Mouse (Mus musculus) heart, embryonic 10.5 days (tissue): ENCODE measurements at regions not wholly inside any gene's neighbourhood (a gene's known extent, or its start where the extent isn't known, plus 50 kb on each side); places are given as distances from the start of the nearest gene placed in this dataset.

ENCODE experiments used
- DNase-seq: peaks from one replicate; pipeline ENCODE4 v3.0.0-alpha.2; 2017; ENCODE audit warnings: low spot score
- H3K27ac ChIP-seq: fragments of 300-500 bp; sonication (generic); 2 replicates; pipeline ENCODE4 v1.5.1; 2016; ENCODE audit warnings: mild to moderate bottlenecking
- H3K27me3 ChIP-seq: fragments of 300-500 bp; sonication (generic); 2 replicates; pipeline ENCODE4 v1.6.1; 2016; ENCODE audit warnings: mild to moderate bottlenecking; ENCODE audit not compliant: poor library complexity, insufficient read depth, severe bottlenecking
- H3K36me3 ChIP-seq: fragments of 300-500 bp; sonication (generic); 2 replicates; pipeline ENCODE4 v1.6.1; 2016; ENCODE audit warnings: mild to moderate bottlenecking, moderate library complexity
- H3K4me1 ChIP-seq: fragments of 300-500 bp; sonication (generic); 2 replicates; pipeline ENCODE4 v1.6.1; 2016; ENCODE audit warnings: mild to moderate bottlenecking
- H3K4me3 ChIP-seq: fragments of 300-500 bp; sonication (generic); 2 replicates; pipeline ENCODE4 v1.5.1; 2016; ENCODE audit warnings: mild to moderate bottlenecking, moderate library complexity
- H3K9me3 ChIP-seq: fragments of 300-500 bp; sonication (generic); 2 replicates; pipeline ENCODE4 v1.6.1; 2016; ENCODE audit warnings: mild to moderate bottlenecking, moderate library complexity
- WGBS: fragments of 180-500 bp; shearing (Covaris S2); methylation state at CpG from one replicate; pipeline ENCODE4 v1.1.7; 2016; 5-methylcytosine and 5-hydroxymethylcytosine counted together

GRCm38 (mm10) chr6:91573487-91573886, 57.8 kb downstream of the Lsm3 start:
- Histone ChIP-seq H3K27me3 (peaks cover 42% of the 10 kb centered on the region), H3K9me3 (no peaks in the 10 kb centered on the region), H3K4me1 (0 out of 2 replicates have a peak, but pooled peaks cover 4% of the 10 kb centered on the region), H3K4me3 (no peak overlapping the region), H3K27ac (no peak overlapping the region), H3K36me3 (no peaks in the 10 kb centered on the region)
- DNase-seq, result no peak
- 85% methylated on average over 8 of the region's 8 CpGs for WGBS

- 81% methylated on average over 10 of the region's 10 CpGs for WGBS
- no peaks in the 10 kb centered on the region for H3K36me3 ChIP-seq
- peaks cover 41% of the 10 kb centered on the region for H3K27me3 ChIP-seq
- H3K9me3 ChIP-seq, result no peaks in the 10 kb centered on the region
- H3K4me1 ChIP-seq, result 0 out of 2 replicates have a peak, but pooled peaks cover 4% of the 10 kb centered on the region
- H3K27ac ChIP-seq, result no peak overlapping the region
- no peak for DNase-seq
- H3K4me3 ChIP-seq, result no peak overlapping the region
These were observed 58.7 kb downstream of the Lsm3 start for GRCm38 (mm10) chr6:91574414-91574813.

- no peak overlapping the region for H3K4me3 ChIP-seq
- H3K4me1 ChIP-seq, result 0 out of 2 replicates have a peak, but pooled peaks cover 4% of the 10 kb centered on the region
- 59% methylated on average over 4 of the region's 4 CpGs for whole genome bisulfite sequencing
- H3K9me3 ChIP-seq, result no peaks in the 10 kb centered on the region
- H3K27me3 ChIP-seq, result peaks cover 50% of the 10 kb centered on the region
- no peak overlapping the region for H3K27ac ChIP-seq
- H3K36me3 ChIP-seq, result no peaks in the 10 kb centered on the region
- peak; percentile 87 for DNase-seq
These were observed 60.1 kb downstream of the Lsm3 start for GRCm38 (mm10) chr6:91575662-91576364.

- DNase-seq, result no peak
- 28% methylated on average over 15 of the region's 15 CpGs for WGBS
- no peak overlapping the region for H3K4me3 ChIP-seq
- H3K4me1 ChIP-seq, result 0 out of 2 replicates have a peak, but pooled peaks cover 4% of the 10 kb centered on the region
- H3K27me3 ChIP-seq, result peaks cover 60% of the 10 kb centered on the region
- H3K9me3 ChIP-seq, result no peaks in the 10 kb centered on the region
- 0 out of 2 replicates have a peak overlapping the region, but pooled peaks have one; percentile 36 for H3K27ac ChIP-seq
- H3K36me3 ChIP-seq, result no peaks in the 10 kb centered on the region
These were observed 61.2 kb downstream of the Lsm3 start for GRCm38 (mm10) chr6:91576906-91577305.

- H3K36me3 ChIP-seq, result no peaks in the 10 kb centered on the region
- DNase-seq, result no peak
- H3K9me3 ChIP-seq, result no peaks in the 10 kb centered on the region
- no peak overlapping the region for H3K27ac ChIP-seq
- 71% methylated on average over 10 of the region's 10 CpGs for WGBS
- peaks cover 37% of the 10 kb centered on the region; the same call in 1 of the 2 replicates for H3K27me3 ChIP-seq
- H3K4me3 ChIP-seq, result no peak overlapping the region
- H3K4me1 ChIP-seq, result 0 out of 2 replicates have a peak, but pooled peaks cover 4% of the 10 kb centered on the region
These were observed 63.9 kb downstream of the Lsm3 start for GRCm38 (mm10) chr6:91579666-91580065.

- Histone ChIP-seq H3K36me3 (no peaks in the 10 kb centered on the region), H3K4me1 (peaks cover 6% of the 10 kb centered on the region), H3K9me3 (no peaks in the 10 kb centered on the region), H3K27ac (no peak overlapping the region), H3K4me3 (no peak overlapping the region), H3K27me3 (peaks cover 37% of the 10 kb centered on the region; the same call in 1 of the 2 replicates)
- DNase-seq, result no peak
- WGBS, result 85% methylated on average over 6 of the region's 6 CpGs
These were observed 64.9 kb downstream of the Lsm3 start for GRCm38 (mm10) chr6:91580607-91581006.

GRCm38 (mm10) chr6:91582338-91582737, 66.6 kb downstream of the Lsm3 start:
- no peak for DNase-seq
- peaks cover 10% of the 10 kb centered on the region for H3K4me1 ChIP-seq
- peaks cover 34% of the 10 kb centered on the region; the same call in 1 of the 2 replicates for H3K27me3 ChIP-seq
- H3K36me3 ChIP-seq, result no peaks in the 10 kb centered on the region
- WGBS, result 83% methylated on average over 5 of the region's 5 CpGs
- no peaks in the 10 kb centered on the region for H3K9me3 ChIP-seq
- no peak overlapping the region for H3K27ac ChIP-seq
- no peak overlapping the region for H3K4me3 ChIP-seq

GRCm38 (mm10) chr6:91583346-91583745, 67.6 kb downstream of the Lsm3 start:
- H3K27me3 ChIP-seq, result peaks cover 38% of the 10 kb centered on the region; the same call in 1 of the 2 replicates
- no peaks in the 10 kb centered on the region for H3K36me3 ChIP-seq
- WGBS, result 88% methylated on average over 5 of the region's 5 CpGs
- no peak overlapping the region for H3K4me3 ChIP-seq
- no peak overlapping the region for H3K27ac ChIP-seq
- no peaks in the 10 kb centered on the region for H3K9me3 ChIP-seq
- DNase-seq, result no peak
- peaks cover 18% of the 10 kb centered on the region for H3K4me1 ChIP-seq

GRCm38 (mm10) chr6:91585543-91585942, 69.8 kb downstream of the Lsm3 start:
- H3K36me3 ChIP-seq, result no peaks in the 10 kb centered on the region
- H3K9me3 ChIP-seq, result no peaks in the 10 kb centered on the region
- WGBS, result 68% methylated on average over 3 of the region's 3 CpGs
- H3K4me3 ChIP-seq, result no peak overlapping the region
- H3K27ac ChIP-seq, result no peak overlapping the region
- no peak for DNase-seq
- H3K4me1 ChIP-seq, result peaks cover 40% of the 10 kb centered on the region
- H3K27me3 ChIP-seq, result peaks cover 34% of the 10 kb centered on the region; the same call in 1 of the 2 replicates

GRCm38 (mm10) chr6:91589181-91589580, 73.5 kb downstream of the Lsm3 start:
- Histone ChIP-seq H3K27me3 (peaks cover 21% of the 10 kb centered on the region; the same call in 1 of the 2 replicates), H3K27ac (no peak overlapping the region), H3K4me3 (no peak overlapping the region), H3K36me3 (no peaks in the 10 kb centered on the region), H3K4me1 (peaks cover 59% of the 10 kb centered on the region), H3K9me3 (no peaks in the 10 kb centered on the region)
- 57% methylated on average over 4 of the region's 4 CpGs for WGBS
- no peak for DNase-seq

GRCm38 (mm10) chr6:91590395-91590794, 74.7 kb downstream of the Lsm3 start:
- H3K27me3 ChIP-seq, result peaks cover 14% of the 10 kb centered on the region; the same call in 1 of the 2 replicates
- DNase-seq, result no peak
- H3K4me3 ChIP-seq, result no peak overlapping the region
- 21% methylated on average over 6 of the region's 6 CpGs for WGBS
- no peaks in the 10 kb centered on the region for H3K36me3 ChIP-seq
- peaks cover 59% of the 10 kb centered on the region for H3K4me1 ChIP-seq
- peak overlapping the region; percentile 79; the same call in 1 of the 2 replicates for H3K27ac ChIP-seq
- no peaks in the 10 kb centered on the region for H3K9me3 ChIP-seq

GRCm38 (mm10) chr6:91590806-91591571, 75.3 kb downstream of the Lsm3 start:
- Histone ChIP-seq H3K4me3 (no peak overlapping the region), H3K36me3 (no peaks in the 10 kb centered on the region), H3K27me3 (peaks cover 10% of the 10 kb centered on the region; the same call in 1 of the 2 replicates), H3K9me3 (no peaks in the 10 kb centered on the region), H3K27ac (peak overlapping the region; percentile 79), H3K4me1 (peaks cover 53% of the 10 kb centered on the region)
- WGBS, result 41% methylated on average over 8 of the region's 8 CpGs
- no peak for DNase-seq

- Histone ChIP-seq H3K4me1 (peaks cover 48% of the 10 kb centered on the region), H3K27me3 (peaks cover 7% of the 10 kb centered on the region; the same call in 1 of the 2 replicates), H3K4me3 (no peak overlapping the region), H3K9me3 (no peaks in the 10 kb centered on the region), H3K36me3 (no peaks in the 10 kb centered on the region), H3K27ac (no peak overlapping the region)
- WGBS, result 56% methylated on average over 2 of the region's 2 CpGs
- no peak for DNase-seq
These were observed 76.9 kb downstream of the Lsm3 start for GRCm38 (mm10) chr6:91592651-91593050.
